Mouse (Mus musculus): Measurements from ENCODE around the gene F5.

DNA sequence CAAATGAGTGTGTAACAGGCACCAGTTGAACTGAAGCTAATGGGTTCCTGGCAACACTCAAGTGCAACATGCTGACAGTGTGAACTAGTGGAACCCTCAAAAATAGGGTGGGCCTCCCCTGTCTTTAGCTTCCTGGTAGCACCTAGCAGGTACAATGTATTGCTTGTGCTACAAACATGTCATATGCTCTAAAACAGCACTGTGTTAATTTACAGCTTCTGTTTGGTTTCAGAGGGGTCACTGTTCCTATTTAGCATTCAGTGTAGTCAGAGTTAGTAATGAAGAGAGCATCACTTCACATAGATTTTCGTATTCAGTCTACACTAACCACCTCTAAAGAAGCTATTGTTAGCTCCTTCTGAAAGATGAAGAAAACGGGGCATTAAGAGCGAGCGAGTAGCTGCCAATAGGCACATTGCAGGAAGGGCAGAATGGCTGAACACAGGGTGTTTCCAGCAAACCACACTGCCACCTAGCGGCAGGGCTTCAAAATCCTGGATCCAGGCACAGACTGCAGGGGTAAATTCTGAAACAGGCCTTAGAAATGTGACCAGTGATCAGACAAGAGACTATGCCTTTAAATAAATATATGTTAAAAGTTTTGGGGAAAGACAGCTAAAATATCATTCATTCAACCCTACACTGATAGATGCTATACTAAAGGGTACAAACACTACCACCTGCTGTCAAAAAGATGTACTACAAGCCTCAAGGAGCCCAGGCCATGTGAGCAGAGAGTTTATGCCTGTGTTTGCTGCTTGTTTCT is 13.1 kb upstream of the F5 start:
- TF ChIP-seq CTCF (IDR thresholded peaks at IDR 0.05; ENCODE audit: low read depth, low read length) (peak; percentile 96), POLR2A (IDR thresholded peaks at IDR 0.05; ENCODE audit: insufficient read depth, low read length) (no peak)

Data from ES-Bruce4 (cell line).